In the genomic region with DNA sequence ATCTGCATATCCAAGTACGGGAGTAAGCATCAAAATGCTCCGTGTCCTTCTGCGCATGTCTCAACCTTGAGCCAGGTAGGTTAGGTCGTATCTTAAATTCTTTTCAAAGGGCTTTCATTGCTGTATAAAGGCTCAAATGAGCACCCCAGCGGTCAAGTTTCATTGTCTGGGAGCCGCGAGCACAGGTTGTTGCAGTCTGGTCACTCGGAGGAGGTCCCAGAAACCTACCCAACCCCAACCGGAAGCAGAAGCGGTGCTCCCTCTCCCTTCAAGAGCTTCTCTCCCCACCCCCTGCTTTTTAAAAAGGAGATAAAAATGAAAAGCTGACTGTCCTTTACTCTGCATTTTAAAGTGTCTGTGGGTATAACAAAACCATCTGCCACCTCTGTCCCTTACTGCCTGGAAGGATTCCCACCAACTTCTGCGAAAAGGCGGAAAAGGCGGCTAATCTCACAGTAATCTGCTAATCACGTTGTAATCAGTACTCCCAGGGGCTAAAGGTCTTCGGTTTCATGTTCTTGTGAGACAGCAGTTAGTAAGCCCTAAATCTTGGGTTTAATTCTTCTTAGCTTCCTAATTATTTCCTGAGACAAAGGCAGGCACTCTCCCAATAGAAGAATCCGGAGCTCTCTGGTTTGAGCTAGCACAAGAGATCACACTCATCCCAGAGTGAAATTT, we compare ENCODE assay signal across 8 mouse cellular contexts.
A peak's percentile ranks its signal among the peaks of the same experiment; 100 is the strongest.
DNase-seq lines count a peak whose midpoint lies in the region; ATAC-seq lines count a peak whose summit lies in the region.

No protein-coding gene starts in this region.

- H3K4me3 ChIP-seq in megakaryocyte, embryonic 14.5 days (replicated peaks) = peak overlapping the region; percentile 73
- peak overlapping the region; percentile 31 for H3K4me3 ChIP-seq in embryonic facial prominence, embryonic 15.5 days (replicated peaks)
- H3K4me3 ChIP-seq in kidney, embryonic 14.5 days (ENCODE audit: low read length) = peak overlapping the region; percentile 19; the same call in 1 of the 2 replicates
- H3K4me3 ChIP-seq in midbrain, embryonic 14.5 days (replicated peaks; ENCODE audit: low read depth, low read length) = peak overlapping the region; percentile 25

- no peak for ATAC-seq in megakaryocyte, adult 5-6 weeks (ENCODE audit: poor library complexity, severe bottlenecking)
- no peak for ATAC-seq in embryonic facial prominence, embryonic 15.5 days (ENCODE audit: insufficient number of reproducible peaks, low FRiP score, low TSS enrichment, low read depth)
- 0 out of 2 replicates have a peak, but pooled peaks have one; percentile 57 for ATAC-seq in kidney, embryonic 14.5 days (ENCODE audit: low FRiP score, low TSS enrichment)
- ATAC-seq in midbrain, embryonic 14.5 days (ENCODE audit: low FRiP score, low TSS enrichment) = no peak

- peaks cover 18% of the 10 kb centered on the region for H3K27me3 ChIP-seq in megakaryocyte, embryonic 14.5 days (replicated peaks)
- H3K27me3 ChIP-seq in embryonic facial prominence, embryonic 15.5 days = no peaks in the 10 kb centered on the region
- H3K27me3 ChIP-seq in kidney, embryonic 14.5 days (ENCODE audit: control insufficient read depth, insufficient read depth, low read length) = no peaks in the 10 kb centered on the region
- H3K27me3 ChIP-seq in midbrain, embryonic 14.5 days (ENCODE audit: control insufficient read depth, insufficient read depth, low read length) = no peaks in the 10 kb centered on the region

- peak overlapping the region; percentile 39 for H3K4me2 ChIP-seq in embryonic facial prominence, embryonic 15.5 days (replicated peaks)
- peak overlapping the region; percentile 36 for H3K4me2 ChIP-seq in kidney, embryonic 14.5 days (replicated peaks; ENCODE audit: low read depth, low read length)
- peak overlapping the region; percentile 42 for H3K4me2 ChIP-seq in midbrain, embryonic 14.5 days (ENCODE audit: low read length)

- H3K36me3 ChIP-seq in megakaryocyte, embryonic 14.5 days (replicated peaks; ENCODE audit: low read length) = no peaks in the 10 kb centered on the region
- H3K36me3 ChIP-seq in embryonic facial prominence, embryonic 15.5 days = no peaks in the 10 kb centered on the region
- H3K36me3 ChIP-seq in kidney, embryonic 14.5 days (ENCODE audit: control insufficient read depth, insufficient read depth, low read length) = no peaks in the 10 kb centered on the region
- no peaks in the 10 kb centered on the region for H3K36me3 ChIP-seq in midbrain, embryonic 14.5 days (ENCODE audit: control insufficient read depth, insufficient read depth, low read length)

- 14% methylated on average over 16 of the region's 16 CpGs for WGBS in embryonic facial prominence, embryonic 15.5 days
- 10% methylated on average over 16 of the region's 16 CpGs for WGBS in kidney, embryonic 14.5 days
- 21% methylated on average over 16 of the region's 16 CpGs for WGBS in midbrain, embryonic 14.5 days

- H3K4me1 ChIP-seq in megakaryocyte, embryonic 14.5 days = peaks cover 7% of the 10 kb centered on the region; the same call in 1 of the 2 replicates
- H3K4me1 ChIP-seq in embryonic facial prominence, embryonic 15.5 days = peaks cover 9% of the 10 kb centered on the region
- H3K4me1 ChIP-seq in kidney, embryonic 14.5 days (ENCODE audit: control insufficient read depth, insufficient read depth, low read length) = no peaks in the 10 kb centered on the region
- peaks cover 3% of the 10 kb centered on the region; the same call in 1 of the 2 replicates for H3K4me1 ChIP-seq in midbrain, embryonic 14.5 days (ENCODE audit: control insufficient read depth, insufficient read depth, low read length)

- no peak overlapping the region; the same call in 1 of the 2 replicates for H3K9ac ChIP-seq in embryonic facial prominence, embryonic 15.5 days
- no peak overlapping the region for H3K9ac ChIP-seq in kidney, embryonic 14.5 days (ENCODE audit: low read depth, low read length)
- H3K9ac ChIP-seq in midbrain, embryonic 14.5 days (replicated peaks; ENCODE audit: low read length) = 0 out of 2 replicates have a peak overlapping the region, but pooled peaks have one; percentile 0

- no peak overlapping the region for H3K27ac ChIP-seq in embryonic facial prominence, embryonic 15.5 days (replicated peaks)
- H3K27ac ChIP-seq in kidney, embryonic 14.5 days (ENCODE audit: low read depth, low read length) = no peak overlapping the region
- H3K27ac ChIP-seq in midbrain, embryonic 14.5 days (replicated peaks; ENCODE audit: low read depth, low read length) = no peak overlapping the region

- DNase-seq in midbrain, embryonic 14.5 days = peak; percentile 30
- DNase-seq in left cerebral cortex, adult 9 months (ENCODE audit: low spot score in 2 of 2) = no peak
- DNase-seq in cerebellum, adult 9-10 months = no peak
- no peak for DNase-seq in right cerebral cortex, adult 18-20 months

- no peaks in the 10 kb centered on the region for H3K9me3 ChIP-seq in megakaryocyte, embryonic 14.5 days
- no peaks in the 10 kb centered on the region for H3K9me3 ChIP-seq in embryonic facial prominence, embryonic 15.5 days (replicated peaks)
- H3K9me3 ChIP-seq in kidney, embryonic 14.5 days (ENCODE audit: control insufficient read depth, low read length) = no peaks in the 10 kb centered on the region
- no peaks in the 10 kb centered on the region for H3K9me3 ChIP-seq in midbrain, embryonic 14.5 days (ENCODE audit: control insufficient read depth, low read length)

Comparison
In these comparisons a context has a peak if more than half of its experiments do, and no peak if none do; other contexts are left out.
1. H3K4me3 ChIP-seq: peak in every context shown above with its lines; median percentile 73 in megakaryocyte, embryonic 14.5 days; 31 in embryonic facial prominence, embryonic 15.5 days; 25 in midbrain, embryonic 14.5 days; 19 in kidney, embryonic 14.5 days.